Mouse (Mus musculus) R1 (cell line): ENCODE results near the gene Usp12.

ENCODE experiments used
- DNase-seq: peaks from one replicate; pipeline ENCODE4 v3.0.0-alpha.2; 2018; ENCODE audit warnings: low read depth, low spot score

Gene Usp12

DNA sequence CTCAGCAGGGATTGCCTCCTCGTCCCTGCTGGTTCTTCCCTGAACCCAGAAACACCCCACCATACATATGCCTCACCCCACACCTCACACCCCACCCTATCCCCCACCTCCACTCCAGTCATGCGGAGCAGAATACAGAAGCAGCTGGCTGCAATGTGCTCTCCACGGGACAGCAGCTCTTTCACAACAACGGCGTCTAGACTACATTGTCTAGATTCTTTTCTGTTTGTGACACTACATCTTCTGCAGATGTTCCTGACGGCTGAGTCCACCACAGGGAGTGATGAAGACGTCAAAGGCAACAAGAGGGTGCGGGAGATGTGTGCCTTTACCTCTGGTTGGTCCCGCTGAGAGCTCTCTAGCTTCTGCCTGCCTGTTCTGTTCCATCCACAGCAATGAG, 3.2 kb upstream of the Usp12 start:
- no peak for DNase-seq

DNA sequence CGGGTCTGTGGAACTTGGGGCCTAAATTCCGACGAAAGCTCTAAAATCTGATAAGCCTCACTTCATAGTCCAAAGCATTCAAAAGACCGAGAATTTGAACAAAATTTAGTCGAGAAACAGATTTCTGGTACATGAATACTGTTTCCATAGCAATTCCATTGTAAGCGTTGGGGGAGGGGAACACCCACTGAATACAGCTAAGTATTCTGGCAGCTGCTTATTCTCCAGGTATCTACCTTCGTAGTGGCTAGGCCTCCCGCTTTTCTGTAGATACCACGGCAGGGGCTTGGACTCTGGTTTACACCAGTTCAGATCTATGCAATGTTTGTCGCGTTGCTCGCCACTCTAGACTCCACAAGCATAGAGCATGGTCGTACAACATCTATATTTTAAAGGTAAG, 922 bp upstream of the Usp12 start:
- DNase-seq, result peak; percentile 52

DNA sequence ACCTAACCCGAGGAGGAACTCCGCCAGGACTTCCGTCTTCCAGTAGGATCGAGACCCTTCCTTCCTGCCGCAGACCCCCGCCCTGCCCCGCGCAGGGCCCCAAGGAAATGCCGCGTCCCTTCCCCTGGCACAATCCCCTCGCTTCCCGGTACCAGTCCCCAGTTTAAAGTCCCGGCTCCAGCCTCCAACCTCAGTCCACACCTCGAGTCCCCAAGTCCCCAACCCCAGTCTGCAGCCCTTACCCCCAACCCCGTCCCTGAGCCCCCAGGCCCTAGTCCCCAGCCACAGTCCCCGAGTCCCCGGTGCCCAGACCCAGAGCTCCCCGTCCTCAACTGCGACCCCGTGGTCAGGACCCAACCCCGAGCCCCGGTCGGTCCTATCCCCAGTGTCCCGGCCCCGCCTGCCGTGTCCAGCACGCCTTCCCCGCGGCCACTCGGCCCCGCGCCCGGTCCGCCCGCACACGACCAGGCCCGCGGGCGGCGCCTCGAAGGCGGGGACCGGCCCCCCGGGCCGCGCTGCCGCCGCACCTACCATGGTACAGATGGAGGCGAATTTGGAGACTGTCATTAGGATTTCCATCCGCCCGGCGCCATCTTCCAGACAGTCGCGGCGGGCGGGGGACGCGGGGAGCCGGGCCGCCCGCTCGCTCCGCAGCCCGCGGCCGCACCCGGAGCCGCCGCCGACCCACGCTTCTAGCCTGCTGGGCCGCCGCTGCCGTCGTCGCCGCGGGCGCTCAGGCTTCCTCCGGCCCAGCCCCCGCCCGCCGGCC, 538 bp downstream of the Usp12 start:
- DNase-seq, result peak; percentile 69

DNA sequence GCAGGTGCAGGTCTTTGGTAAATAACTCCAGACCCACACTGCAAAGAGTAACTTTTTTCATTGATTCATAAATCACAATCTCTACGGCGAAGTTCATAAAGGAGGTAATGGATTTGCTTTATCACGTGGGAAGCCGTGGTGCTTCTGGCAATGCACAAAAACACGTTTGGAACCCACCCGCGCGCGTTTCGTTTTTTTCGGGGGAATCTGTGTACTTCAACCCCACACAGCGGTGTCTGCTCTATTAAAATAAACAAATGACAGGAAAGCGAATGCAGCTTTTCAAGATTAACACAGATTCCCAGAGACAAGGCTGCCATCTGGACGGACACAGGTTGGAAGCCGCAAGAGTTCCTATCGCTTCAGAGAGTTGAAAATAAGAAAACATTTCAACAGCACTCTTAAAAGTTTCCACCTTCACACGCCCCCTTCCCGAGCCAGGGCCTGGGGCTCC, 1.1 kb downstream of the Usp12 start:
- no peak for DNase-seq

DNA sequence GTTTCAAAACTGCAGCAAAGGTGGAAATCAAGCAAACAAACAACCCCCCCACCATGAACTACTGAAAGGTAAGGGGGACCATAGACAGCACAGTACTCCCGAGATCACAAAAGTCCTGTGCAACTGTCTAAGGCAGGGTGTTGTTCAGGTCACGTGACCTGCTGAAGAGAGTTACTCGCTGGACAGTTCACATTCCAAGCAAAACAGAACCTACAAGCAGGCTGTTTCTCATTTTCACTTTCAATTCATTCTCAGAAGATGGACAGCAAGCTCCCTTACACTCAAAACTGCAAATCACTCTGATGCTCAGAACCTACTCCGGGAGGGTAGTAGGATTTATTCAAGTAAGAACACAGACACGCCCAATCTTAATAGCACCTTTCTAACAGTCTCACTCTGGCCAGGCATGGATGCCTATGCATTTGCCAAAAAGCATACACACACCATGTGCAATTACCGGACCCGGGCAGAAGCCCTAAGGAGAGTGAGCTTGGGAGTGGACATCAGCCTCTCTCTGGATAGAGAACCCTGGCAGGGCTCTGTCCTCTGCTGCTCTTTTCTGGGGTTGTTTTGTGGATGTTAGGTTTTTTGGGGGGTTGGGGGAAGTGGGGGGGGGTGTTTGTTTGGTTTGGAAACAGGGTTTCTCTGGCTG, 2.5 kb downstream of the Usp12 start:
- peak; percentile 52 for DNase-seq

DNA sequence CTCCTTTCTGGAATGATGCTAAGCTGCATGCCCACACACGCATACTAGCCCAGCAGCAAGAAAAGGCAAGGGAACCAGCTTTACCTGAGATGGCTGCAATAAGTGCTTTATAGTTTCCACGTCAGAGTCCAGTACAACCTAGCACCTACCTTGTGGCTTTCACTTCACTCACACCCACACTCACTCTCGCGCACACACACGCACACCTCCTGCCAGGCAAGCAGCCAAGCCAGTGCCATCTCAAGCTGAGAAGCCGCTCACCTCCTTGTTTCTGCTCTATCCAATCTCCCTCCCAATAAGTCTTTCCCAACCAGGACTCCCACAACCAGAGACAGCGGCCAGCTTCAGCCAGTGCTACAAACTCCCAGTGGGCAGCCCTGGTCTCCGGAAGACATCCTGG, 3.9 kb downstream of the Usp12 start:
- no peak for DNase-seq

DNA sequence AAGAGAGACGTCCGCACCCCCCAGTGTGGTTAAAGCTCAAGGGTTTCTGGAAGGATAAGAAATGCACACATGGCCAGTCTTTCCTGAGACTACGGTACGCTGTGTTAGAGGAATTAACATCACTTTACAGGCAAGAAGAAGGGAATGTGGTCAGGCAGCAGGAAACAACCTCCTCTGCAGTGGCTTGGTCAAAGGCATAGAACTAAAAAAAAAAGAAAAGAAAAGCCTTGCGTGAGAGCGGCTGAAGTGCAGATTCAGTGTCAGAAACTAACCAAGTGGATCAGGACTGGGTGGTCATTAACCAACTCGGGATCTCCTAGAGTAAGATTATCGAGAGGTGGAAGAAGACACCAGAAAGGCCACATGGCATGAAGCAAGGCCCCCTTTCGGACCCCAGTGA, 5.4 kb downstream of the Usp12 start:
- DNase-seq, result peak; percentile 51

DNA sequence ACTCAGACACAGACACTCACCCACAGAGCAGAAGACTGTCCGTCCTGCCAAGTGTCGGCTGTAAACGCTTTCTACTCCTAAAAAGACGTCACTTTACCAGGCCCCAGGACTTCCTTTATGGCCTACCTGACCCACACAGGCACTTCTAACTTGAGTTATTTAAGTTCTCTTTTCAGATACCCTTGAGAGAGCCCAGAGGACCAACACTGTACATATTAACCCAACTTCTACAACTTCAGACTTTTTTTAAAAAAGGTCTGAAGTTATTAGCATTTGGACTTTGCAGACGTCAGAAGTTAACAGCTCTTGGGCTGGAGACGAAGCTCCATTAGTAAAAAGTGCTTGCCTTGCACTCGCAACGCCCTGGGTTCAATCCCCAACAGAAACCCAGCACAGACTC, 8.7 kb downstream of the Usp12 start:
- no peak for DNase-seq

DNA sequence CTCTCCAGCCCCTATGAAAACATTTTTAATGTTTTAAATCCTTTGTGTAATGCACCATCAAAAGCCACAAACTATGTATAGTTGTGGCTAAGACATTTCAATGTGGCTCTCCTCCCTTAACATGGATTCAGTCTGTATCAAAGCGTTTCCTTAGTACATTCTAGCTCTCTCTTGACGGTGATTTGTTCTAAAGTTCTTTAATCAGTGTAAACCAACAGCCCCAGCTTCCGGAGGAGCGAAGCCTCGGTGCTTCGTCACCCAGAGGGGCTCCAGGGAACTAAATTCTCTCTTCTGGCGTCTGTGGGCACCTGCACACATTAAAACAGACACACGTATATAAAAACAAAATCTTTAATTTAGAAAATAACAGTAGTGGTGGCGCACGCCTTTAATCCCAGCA, 10.9 kb downstream of the Usp12 start:
- DNase-seq, result no peak

DNA sequence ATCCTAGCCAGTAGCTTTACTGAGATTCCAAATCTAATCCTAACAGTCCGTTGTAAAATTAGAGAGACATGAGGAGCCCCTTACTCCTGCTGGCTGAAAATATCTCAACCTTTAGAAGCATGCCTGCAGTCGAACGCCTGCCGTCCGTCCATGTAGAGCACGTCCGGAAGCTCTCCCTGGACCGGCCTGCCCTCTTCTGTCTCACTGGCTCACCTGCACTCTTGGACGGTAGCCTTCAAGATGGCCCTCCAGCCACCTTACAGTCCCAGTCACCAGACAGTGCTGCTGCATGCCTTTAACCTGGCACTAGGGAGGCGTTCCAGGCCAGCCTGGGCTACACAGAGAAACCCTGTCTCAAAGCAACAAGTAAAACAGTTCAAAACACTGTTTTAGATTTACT, 11.5 kb downstream of the Usp12 start:
- DNase-seq, result no peak

DNA sequence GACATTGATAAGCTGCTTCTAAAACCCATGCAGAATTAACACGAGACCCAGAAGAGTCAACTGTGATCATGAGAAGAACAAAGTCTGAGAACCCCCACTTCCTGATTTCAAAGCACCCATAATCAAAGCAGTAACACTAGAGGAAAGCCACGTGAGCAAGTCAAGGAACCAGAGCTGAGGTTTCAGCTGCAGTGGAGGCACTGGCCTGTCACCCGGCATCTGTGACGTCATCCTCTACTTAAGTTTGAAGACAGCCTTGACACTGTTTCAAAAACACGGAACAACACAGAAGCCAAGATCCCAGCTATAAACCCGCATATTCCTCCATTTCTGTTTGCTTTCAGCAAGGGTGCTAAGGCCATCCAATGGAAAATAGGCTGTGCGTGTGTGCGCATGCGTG, 13.1 kb downstream of the Usp12 start:
- no peak for DNase-seq

DNA sequence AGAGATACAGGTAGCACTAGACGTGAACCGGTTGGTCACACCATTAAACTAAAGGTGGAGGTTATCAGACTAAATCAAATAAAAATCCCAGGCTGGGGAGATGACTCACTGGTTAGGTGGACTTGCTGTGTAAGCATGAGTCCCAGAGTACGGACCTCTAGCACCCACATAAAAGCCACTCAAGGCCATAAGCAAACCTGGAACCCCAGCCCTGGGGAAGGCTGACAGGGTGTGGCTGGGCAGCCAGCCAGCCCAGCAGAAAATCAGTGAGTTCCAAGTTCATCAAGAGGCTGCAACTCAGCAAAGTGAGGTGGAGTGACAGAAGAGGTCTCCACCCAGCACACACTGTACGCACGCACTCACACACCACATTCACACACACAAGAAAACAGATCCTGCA, 14.9 kb downstream of the Usp12 start:
- no peak for DNase-seq

DNA sequence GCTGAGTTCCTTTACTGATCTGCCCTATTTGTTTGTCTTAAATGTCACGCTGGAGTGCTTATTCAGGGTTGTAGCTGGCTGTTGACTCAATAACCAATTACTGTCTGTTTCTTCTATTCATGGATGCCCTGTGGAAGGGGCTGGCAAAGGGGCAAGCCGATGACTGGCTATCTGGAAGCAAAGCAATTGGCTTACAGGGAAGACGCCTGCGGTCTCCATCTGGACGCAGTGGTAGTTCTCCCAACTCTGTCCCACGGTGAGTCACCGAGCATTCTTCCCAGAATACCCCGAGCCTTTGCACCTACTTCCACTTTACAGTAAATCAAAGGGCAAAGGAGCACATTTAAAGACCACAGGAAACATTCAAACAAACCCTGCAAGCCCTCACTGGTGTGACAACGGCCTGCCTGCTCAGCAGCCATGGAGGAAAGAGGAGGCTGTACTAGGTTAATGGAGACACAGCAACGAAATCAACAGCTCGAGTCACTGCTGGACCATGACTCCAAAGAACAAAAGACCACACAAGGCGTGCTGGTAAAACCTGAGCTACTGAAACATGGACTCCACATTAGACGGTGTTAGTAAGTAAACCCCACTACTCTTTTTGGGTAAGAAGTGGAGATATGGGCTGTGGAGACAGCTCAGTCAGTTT, 17.7 kb downstream of the Usp12 start:
- DNase-seq, result no peak

DNA sequence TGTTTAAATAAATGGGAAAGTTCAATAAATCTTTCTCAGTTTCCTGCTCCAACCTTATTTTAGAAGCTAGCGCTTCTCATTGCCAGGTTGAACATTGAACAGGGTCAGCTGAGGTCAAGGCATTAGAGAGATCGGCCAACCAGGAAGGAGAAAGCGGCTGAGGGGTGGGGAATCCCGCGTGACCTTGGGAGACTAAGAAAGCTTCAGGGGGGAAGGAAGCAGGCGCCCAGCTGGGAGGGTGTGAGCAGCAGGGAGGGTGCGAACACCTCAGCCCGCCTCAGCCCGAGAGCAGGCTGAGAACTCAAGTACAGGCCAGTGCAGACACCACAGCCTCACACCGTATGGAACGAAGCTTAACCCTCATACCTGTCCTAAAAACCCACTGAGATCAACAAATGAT, 22.8 kb downstream of the Usp12 start:
- DNase-seq, result peak; percentile 55

DNA sequence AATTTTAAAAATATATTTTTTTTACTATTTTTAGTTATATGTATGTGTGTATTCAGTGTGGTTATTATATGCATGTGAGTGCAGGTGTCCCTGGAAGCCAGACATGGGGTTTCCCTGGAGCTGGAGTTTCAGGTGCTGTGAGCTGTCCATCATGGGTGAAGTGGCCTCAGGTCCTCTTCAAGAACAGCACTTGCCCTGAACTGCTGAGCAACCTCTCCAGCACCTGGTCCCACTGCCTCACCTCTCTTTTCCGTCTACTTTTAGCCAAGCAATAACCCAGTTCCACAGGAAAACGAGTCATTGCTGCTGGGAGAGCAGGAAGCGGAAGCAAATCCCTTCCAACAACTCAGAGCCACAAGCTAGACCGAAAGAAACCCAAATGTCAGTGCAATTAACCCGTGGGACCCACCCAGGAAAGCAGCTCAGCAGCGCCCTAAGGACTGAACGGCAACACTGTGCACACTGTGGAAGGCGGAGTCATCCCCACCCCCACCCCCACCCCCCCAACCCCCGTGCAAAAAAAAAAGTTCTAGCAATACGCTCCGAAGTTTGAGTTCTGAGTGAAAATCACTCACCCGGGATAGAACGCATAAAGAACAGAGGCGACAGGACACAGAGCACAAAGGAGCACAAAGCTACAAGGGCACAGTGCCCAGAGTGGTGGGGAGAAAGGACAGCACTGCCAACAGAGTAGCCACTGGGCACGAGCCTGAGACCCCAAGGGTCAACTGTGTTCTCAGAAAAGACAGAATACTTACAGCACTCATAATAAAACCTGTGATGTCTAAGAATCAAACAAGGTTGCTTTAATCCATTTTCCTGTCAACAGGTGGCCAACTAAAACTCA, 24.6 kb downstream of the Usp12 start:
- DNase-seq, result no peak

DNA sequence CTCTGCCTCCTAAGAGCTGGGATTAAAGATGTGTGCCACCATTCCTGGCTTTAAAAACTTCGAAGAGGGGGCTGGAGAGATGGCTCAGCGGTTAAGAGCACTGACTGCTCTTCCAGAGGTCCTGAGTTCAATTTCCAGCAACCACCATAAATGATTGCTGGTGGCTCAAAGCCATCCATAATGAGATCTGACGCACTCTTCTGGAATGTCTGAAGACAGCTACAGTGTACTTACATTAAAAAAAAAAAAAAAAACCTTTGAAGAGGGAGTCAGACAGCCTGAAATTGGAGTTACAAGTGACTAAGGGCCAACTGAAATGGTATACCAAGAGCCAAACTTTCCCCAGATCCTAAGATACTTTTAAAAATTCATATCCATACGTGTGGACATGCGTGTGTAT, 29.0 kb downstream of the Usp12 start:
- DNase-seq, result no peak

DNA sequence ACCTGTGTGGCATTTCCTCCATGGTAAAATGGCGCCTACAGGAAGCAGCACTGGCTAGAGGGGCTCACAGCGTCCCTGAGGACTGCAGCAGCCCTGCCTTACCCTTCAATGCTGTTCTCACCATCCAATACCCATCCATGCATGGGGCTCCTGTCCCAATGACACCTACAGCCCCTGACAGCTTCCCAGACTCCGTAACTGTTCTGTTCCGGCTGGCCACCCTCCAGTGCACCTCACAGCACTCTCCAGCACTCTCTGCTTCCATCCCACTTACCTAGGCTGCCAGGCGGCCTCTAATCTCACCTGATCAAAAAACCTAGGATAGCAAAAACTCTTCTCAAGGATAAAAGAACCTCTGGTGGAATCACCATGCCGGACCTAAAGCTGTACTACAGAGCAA, 35.6 kb downstream of the Usp12 start:
- no peak for DNase-seq

DNA sequence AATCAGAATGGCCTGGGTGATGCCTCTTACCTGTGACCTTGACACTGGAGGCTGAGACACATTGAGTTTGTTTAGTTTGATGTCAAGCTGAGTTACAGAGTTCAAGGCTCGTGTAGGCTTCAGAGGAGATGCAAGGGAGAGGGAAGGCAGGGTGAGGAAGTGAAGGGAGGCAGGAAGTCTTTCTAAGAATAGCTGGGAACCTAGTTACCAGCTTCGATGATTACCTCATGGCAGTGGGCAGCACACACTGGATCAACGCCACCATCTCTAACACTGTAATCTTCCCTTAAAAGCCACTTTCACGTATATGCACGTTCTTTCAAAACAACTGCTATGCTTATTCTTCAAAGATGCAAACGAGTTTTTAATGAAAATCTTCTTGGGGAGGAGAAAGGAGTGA, 36.9 kb downstream of the Usp12 start:
- peak; percentile 67 for DNase-seq

DNA sequence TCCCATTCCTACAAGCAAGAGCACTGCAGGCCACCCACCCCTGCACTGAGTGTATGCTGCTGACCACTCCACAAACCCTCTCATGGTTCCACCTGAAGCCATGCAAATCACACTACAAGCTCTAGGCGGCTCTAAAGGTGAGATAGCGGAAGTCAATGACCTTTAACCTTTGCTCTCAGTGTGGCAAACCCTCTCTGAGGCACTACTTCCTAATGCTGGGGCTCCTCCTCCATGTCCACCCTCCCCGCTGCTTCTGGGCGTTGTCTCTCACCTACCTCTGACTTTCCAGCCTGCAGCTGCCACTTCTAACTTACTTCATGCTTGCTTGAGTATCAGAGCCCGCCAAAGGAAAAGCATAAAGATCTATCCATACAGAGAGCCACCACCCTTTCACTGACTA, 37.5 kb downstream of the Usp12 start:
- peak; percentile 88 for DNase-seq

DNA sequence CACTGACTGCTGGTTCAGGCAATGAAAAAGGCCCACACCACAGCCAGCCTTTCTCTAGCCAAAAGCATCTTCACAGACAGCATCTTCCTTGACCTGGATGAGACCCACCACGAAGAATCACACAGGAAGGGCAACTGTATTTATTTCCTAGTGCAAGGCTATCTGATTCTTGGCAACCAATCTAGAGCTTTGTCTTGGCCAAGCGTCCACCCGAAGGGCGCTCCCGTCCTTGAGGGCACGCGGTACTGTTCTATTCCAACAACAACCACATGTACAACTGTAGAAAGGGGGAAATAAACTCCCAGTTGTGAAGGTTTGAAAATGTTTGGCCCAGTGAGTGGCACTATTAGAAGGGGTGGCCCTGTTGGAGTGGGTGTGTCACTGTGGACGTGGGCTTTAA, 41.6 kb downstream of the Usp12 start:
- no peak for DNase-seq

DNA sequence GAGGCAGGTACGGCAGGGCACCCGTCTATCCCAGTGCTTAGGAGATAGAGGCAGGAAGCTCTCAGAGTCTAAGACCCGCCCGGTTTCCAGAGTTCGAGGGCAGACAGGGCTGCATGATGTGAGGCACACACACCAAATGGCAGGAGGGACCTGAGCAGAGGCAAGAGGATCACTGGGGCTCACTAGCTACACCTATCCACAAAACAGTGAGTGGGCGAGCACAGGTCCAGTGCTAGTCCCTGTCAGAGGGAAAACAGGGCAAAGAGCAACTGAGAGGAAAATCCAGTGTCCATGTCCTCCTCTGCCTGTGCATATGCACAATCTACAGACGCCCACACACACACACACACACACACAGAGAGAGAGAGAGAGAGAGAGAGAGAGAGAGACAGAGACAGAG, 43.8 kb downstream of the Usp12 start:
- no peak for DNase-seq

DNA sequence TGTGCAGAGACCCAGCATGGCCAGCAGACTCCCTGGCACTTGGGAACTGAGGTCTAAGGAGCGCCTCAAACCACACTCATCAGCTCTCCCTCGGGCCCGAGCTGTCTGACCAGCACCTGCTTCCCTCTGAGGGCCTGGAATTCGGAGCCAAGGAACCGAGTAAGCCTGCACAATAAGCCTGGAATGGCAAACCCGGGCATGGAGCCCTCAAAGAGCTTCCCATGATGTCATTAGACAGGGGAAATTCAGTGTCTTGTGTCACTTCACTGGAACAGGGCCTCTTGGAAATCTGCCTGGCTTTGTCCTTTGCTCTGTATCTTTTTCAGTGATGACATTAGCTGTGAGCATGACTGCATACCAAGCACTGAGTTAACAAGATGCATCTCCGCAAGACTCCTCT, 44.5 kb downstream of the Usp12 start:
- DNase-seq, result no peak
